Mouse (Mus musculus) limb, embryonic 14.5 days (tissue): ENCODE results near the gene Wnt10a. TPM values are rescaled to one million over a fixed set of nuclear protein-coding genes. Genes with fewer than 3 reads are reported as not detected.

Experiments
- ATAC-seq: fragments of 200-750 bp; cut with Nextera tagmentation; 2 replicates; pipeline ENCODE4 v1.8.0; 2017; ENCODE audit warnings: low read depth, moderate number of reproducible peaks, moderate TSS enrichment; ENCODE audit not compliant: low FRiP score
- DNase-seq: peaks from one replicate; pipeline ENCODE4 v3.0.0-alpha.2; 2015; ENCODE audit warnings: low spot score
- H3K27ac ChIP-seq: fragments of 300-500 bp; sonication (generic); replicated peaks from 2 replicates; pipeline ENCODE4 v1.5.1; 2014; ENCODE audit warnings: low read depth, mild to moderate bottlenecking, low read length, moderate library complexity, mixed read lengths
- H3K27me3 ChIP-seq: fragments of 300-500 bp; sonication (generic); 2 replicates; pipeline ENCODE4 v1.6.1; 2014; ENCODE audit warnings: low read length, mixed read lengths; ENCODE audit not compliant: control insufficient read depth, insufficient read depth
- H3K36me3 ChIP-seq: fragments of 300-500 bp; sonication (generic); 2 replicates; pipeline ENCODE4 v1.6.1; 2014; ENCODE audit warnings: mild to moderate bottlenecking, low read length, moderate library complexity, mixed read lengths; ENCODE audit not compliant: control insufficient read depth, insufficient read depth
- H3K4me1 ChIP-seq: fragments of 300-500 bp; sonication (generic); 2 replicates; pipeline ENCODE4 v1.6.1; 2014; ENCODE audit warnings: antibody characterized with exemption, low read length, mixed read lengths; ENCODE audit not compliant: control insufficient read depth, insufficient read depth
- H3K4me2 ChIP-seq: fragments of 300-500 bp; sonication (generic); replicated peaks from 2 replicates; pipeline ENCODE4 v1.6.1; 2014; ENCODE audit warnings: low read depth, mild to moderate bottlenecking, low read length, moderate library complexity; ENCODE audit not compliant: severe bottlenecking
- H3K4me3 ChIP-seq: fragments of 300-500 bp; sonication (generic); replicated peaks from 2 replicates; pipeline ENCODE4 v1.5.1; 2014; ENCODE audit warnings: low read length
- H3K9ac ChIP-seq: fragments of 300-500 bp; sonication (generic); 2 replicates; pipeline ENCODE4 v1.6.1; 2014; ENCODE audit warnings: mild to moderate bottlenecking, low read depth, low read length, moderate library complexity; ENCODE audit not compliant: severe bottlenecking
- H3K9me3 ChIP-seq: fragments of 300-500 bp; sonication (generic); 2 replicates; pipeline ENCODE4 v1.6.1; 2016; ENCODE audit warnings: low read length; ENCODE audit not compliant: control insufficient read depth
- POLR2A ChIP-seq: fragments of 200-500 bp; IDR thresholded peaks from 2 replicates; pipeline ENCODE4 v1.8.0; 2012; ENCODE audit warnings: inconsistent platforms, mild to moderate bottlenecking, moderate library complexity, borderline replicate concordance; ENCODE audit not compliant: insufficient read depth, insufficient read length; ENCODE audit errors: extremely low read depth
- WGBS: fragments of 180-500 bp; shearing (Covaris S2); extraction: QIAGEN DNeasy Blood & Tissue Kit; methylation state at CpG from one replicate; pipeline ENCODE4 v1.1.7; 2014; 5-methylcytosine and 5-hydroxymethylcytosine counted together
- polyA plus RNA-seq, 2 experiments: library from polyadenylated mRNA; depleted of rRNA in 1 of 2; stranded (reverse) in 1 of 2; unstranded in 1 of 2; fragments of >200 nt; fragmentation: Nextera tagmentation in 1 of 2; extraction: Ambion mirVana in 1 of 2; gene quantifications; 2 replicates each; pipeline versions ENCODE4 v1.2.1 to v1.2.3; 2012 to 2014

Wnt10a gene
- polyA plus RNA-seq, 2 experiments = 3.8 to 9.3 TPM

GRCm38 (mm10) chr1:74784041-74784759 is 7.1 kb upstream of the Wnt10a start:
- peaks cover 6% of the 10 kb centered on the region for H3K4me1 ChIP-seq
- peaks cover 69% of the 10 kb centered on the region for H3K27me3 ChIP-seq
- peak overlapping the region; percentile 38 for H3K4me3 ChIP-seq
- 2% methylated on average over 67 of the region's 67 CpGs for WGBS
- no peaks in the 10 kb centered on the region for H3K36me3 ChIP-seq
- H3K27ac ChIP-seq = no peak overlapping the region
- DNase-seq (no peak), ATAC-seq (no peak)
- no peaks in the 10 kb centered on the region for H3K9me3 ChIP-seq
- H3K9ac ChIP-seq = peak overlapping the region; percentile 28; the same call in 1 of the 2 replicates
- H3K4me2 ChIP-seq = peak overlapping the region; percentile 71
- TF ChIP-seq POLR2A = no peak

- Histone ChIP-seq H3K36me3 (no peaks in the 10 kb centered on the region), H3K27me3 (peaks cover 75% of the 10 kb centered on the region), H3K9me3 (no peaks in the 10 kb centered on the region), H3K4me2 (no peak overlapping the region), H3K4me1 (peaks cover 23% of the 10 kb centered on the region), H3K9ac (no peak overlapping the region), H3K27ac (no peak overlapping the region), H3K4me3 (no peak overlapping the region)
- 4% methylated on average over 7 of the region's 7 CpGs for WGBS
- no peak for TF ChIP-seq POLR2A
- peak; percentile 90 for DNase-seq
- ATAC-seq = no peak
Observed at GRCm38 (mm10) chr1:74787846-74788245, 3.5 kb upstream of the Wnt10a start.

GRCm38 (mm10) chr1:74788603-74789176 is 2.6 kb upstream of the Wnt10a start:
- Histone ChIP-seq H3K4me1 (peaks cover 20% of the 10 kb centered on the region), H3K4me2 (no peak overlapping the region), H3K9me3 (no peaks in the 10 kb centered on the region), H3K4me3 (no peak overlapping the region), H3K27ac (no peak overlapping the region), H3K27me3 (peaks cover 75% of the 10 kb centered on the region), H3K9ac (no peak overlapping the region), H3K36me3 (no peaks in the 10 kb centered on the region)
- TF ChIP-seq POLR2A = no peak
- WGBS = 21% methylated on average over 6 of the region's 6 CpGs
- no peak for DNase-seq
- no peak for ATAC-seq

GRCm38 (mm10) chr1:74790095-74790494 is 1.2 kb upstream of the Wnt10a start:
- H3K9ac ChIP-seq = no peak overlapping the region
- H3K4me1 ChIP-seq = peaks cover 33% of the 10 kb centered on the region
- DNase-seq (no peak), ATAC-seq (no peak)
- peaks cover 75% of the 10 kb centered on the region for H3K27me3 ChIP-seq
- WGBS = 7% methylated on average over 3 of the region's 3 CpGs
- H3K9me3 ChIP-seq = no peaks in the 10 kb centered on the region
- TF ChIP-seq POLR2A = no peak
- H3K4me2 ChIP-seq = no peak overlapping the region
- H3K36me3 ChIP-seq = no peaks in the 10 kb centered on the region
- no peak overlapping the region for H3K27ac ChIP-seq
- H3K4me3 ChIP-seq = no peak overlapping the region

GRCm38 (mm10) chr1:74792831-74793660 is 1.7 kb downstream of the Wnt10a start:
- no peaks in the 10 kb centered on the region for H3K36me3 ChIP-seq
- peaks cover 75% of the 10 kb centered on the region for H3K27me3 ChIP-seq
- TF ChIP-seq POLR2A = no peak
- no peak overlapping the region for H3K4me2 ChIP-seq
- ATAC-seq = no peak
- WGBS = 20% methylated on average over 19 of the region's 19 CpGs
- H3K9ac ChIP-seq = no peak overlapping the region
- DNase-seq = no peak
- H3K9me3 ChIP-seq = no peaks in the 10 kb centered on the region
- H3K27ac ChIP-seq = no peak overlapping the region
- no peak overlapping the region for H3K4me3 ChIP-seq
- H3K4me1 ChIP-seq = peaks cover 41% of the 10 kb centered on the region
